Mouse (Mus musculus): ENCODE results near the gene Dpy19l1. TPM values are rescaled to one million over a fixed set of nuclear protein-coding genes. Genes with fewer than 3 reads are reported as not detected.

The Dpy19l1 gene
- polyA plus RNA-seq, 1 experiment from 2014 or later = 16.8 TPM

GRCm38 (mm10) chr9:24466649-24467048, 36.3 kb downstream of the Dpy19l1 start:
- Histone ChIP-seq H3K4me2 (replicated peaks) (no peak overlapping the region), H3K36me3 (no peaks in the 10 kb centered on the region), H3K4me3 (no peak overlapping the region), H3K9ac (no peak overlapping the region), H3K27me3 (no peaks in the 10 kb centered on the region), H3K27ac (no peak overlapping the region), H3K9me3 (no peaks in the 10 kb centered on the region), H3K4me1 (no peaks in the 10 kb centered on the region)
- WGBS = 100% methylated on average over 1 of the region's 1 CpGs
- no peak for ATAC-seq (ENCODE audit: insufficient number of reproducible peaks, insufficient read depth, low FRiP score, low TSS enrichment)

- Histone ChIP-seq H3K27me3 (no peaks in the 10 kb centered on the region), H3K36me3 (no peaks in the 10 kb centered on the region), H3K9ac (no peak overlapping the region), H3K4me3 (no peak overlapping the region), H3K4me1 (no peaks in the 10 kb centered on the region), H3K9me3 (no peaks in the 10 kb centered on the region), H3K4me2 (replicated peaks) (no peak overlapping the region), H3K27ac (no peak overlapping the region)
- ATAC-seq (ENCODE audit: insufficient number of reproducible peaks, insufficient read depth, low FRiP score, low TSS enrichment) = no peak
- 84% methylated on average over 9 of the region's 9 CpGs for WGBS
Observed at GRCm38 (mm10) chr9:24461379-24461961, 41.5 kb downstream of the Dpy19l1 start.

- Histone ChIP-seq H3K9ac (no peak overlapping the region), H3K9me3 (no peaks in the 10 kb centered on the region), H3K27me3 (no peaks in the 10 kb centered on the region), H3K4me1 (no peaks in the 10 kb centered on the region), H3K4me3 (no peak overlapping the region), H3K36me3 (no peaks in the 10 kb centered on the region), H3K27ac (no peak overlapping the region), H3K4me2 (replicated peaks) (no peak overlapping the region)
- ATAC-seq (ENCODE audit: insufficient number of reproducible peaks, insufficient read depth, low FRiP score, low TSS enrichment) = no peak
- 89% methylated on average over 12 of the region's 12 CpGs for WGBS
Observed at GRCm38 (mm10) chr9:24453833-24454232, 49.1 kb downstream of the Dpy19l1 start.

- Histone ChIP-seq H3K36me3 (peaks cover 4% of the 10 kb centered on the region; the same call in 1 of the 2 replicates), H3K4me2 (replicated peaks) (no peak overlapping the region), H3K27ac (no peak overlapping the region), H3K4me1 (no peaks in the 10 kb centered on the region), H3K4me3 (no peak overlapping the region), H3K27me3 (no peaks in the 10 kb centered on the region), H3K9me3 (no peaks in the 10 kb centered on the region), H3K9ac (no peak overlapping the region)
- WGBS = 82% methylated on average over 3 of the region's 3 CpGs
- ATAC-seq (ENCODE audit: insufficient number of reproducible peaks, insufficient read depth, low FRiP score, low TSS enrichment) = no peak
Observed at GRCm38 (mm10) chr9:24450976-24451375, 52.0 kb downstream of the Dpy19l1 start.

- no peaks in the 10 kb centered on the region for H3K9me3 ChIP-seq
- no peaks in the 10 kb centered on the region for H3K27me3 ChIP-seq
- H3K4me3 ChIP-seq = no peak overlapping the region
- H3K4me2 ChIP-seq (replicated peaks) = no peak overlapping the region
- H3K27ac ChIP-seq = no peak overlapping the region
- H3K4me1 ChIP-seq = no peaks in the 10 kb centered on the region
- 80% methylated on average over 7 of the region's 7 CpGs for WGBS
- H3K9ac ChIP-seq = no peak overlapping the region
- ATAC-seq (ENCODE audit: insufficient number of reproducible peaks, insufficient read depth, low FRiP score, low TSS enrichment) = no peak
- H3K36me3 ChIP-seq = peaks cover 4% of the 10 kb centered on the region; the same call in 1 of the 2 replicates
Observed at GRCm38 (mm10) chr9:24450524-24450923, 52.4 kb downstream of the Dpy19l1 start.

GRCm38 (mm10) chr9:24434901-24435300, 68.0 kb downstream of the Dpy19l1 start:
- no peak for ATAC-seq (ENCODE audit: insufficient number of reproducible peaks, insufficient read depth, low FRiP score, low TSS enrichment)
- no peak overlapping the region for H3K9ac ChIP-seq
- H3K9me3 ChIP-seq = no peaks in the 10 kb centered on the region
- H3K4me3 ChIP-seq = no peak overlapping the region
- H3K27me3 ChIP-seq = no peaks in the 10 kb centered on the region
- 0 out of 2 replicates have a peak, but pooled peaks cover 2% of the 10 kb centered on the region for H3K36me3 ChIP-seq
- WGBS = 84% methylated on average over 2 of the region's 2 CpGs
- no peak overlapping the region for H3K27ac ChIP-seq
- H3K4me1 ChIP-seq = no peaks in the 10 kb centered on the region
- H3K4me2 ChIP-seq (replicated peaks) = no peak overlapping the region

GRCm38 (mm10) chr9:24429721-24430120, 73.2 kb downstream of the Dpy19l1 start:
- Histone ChIP-seq H3K9me3 (no peaks in the 10 kb centered on the region), H3K27ac (no peak overlapping the region), H3K36me3 (peaks cover 2% of the 10 kb centered on the region; the same call in 1 of the 2 replicates), H3K4me1 (no peaks in the 10 kb centered on the region), H3K9ac (no peak overlapping the region), H3K27me3 (no peaks in the 10 kb centered on the region), H3K4me2 (replicated peaks) (no peak overlapping the region), H3K4me3 (no peak overlapping the region)
- no peak for ATAC-seq (ENCODE audit: insufficient number of reproducible peaks, insufficient read depth, low FRiP score, low TSS enrichment)

- no peaks in the 10 kb centered on the region for H3K4me1 ChIP-seq
- H3K9ac ChIP-seq = no peak overlapping the region
- no peak overlapping the region for H3K4me3 ChIP-seq
- H3K36me3 ChIP-seq = peaks cover 13% of the 10 kb centered on the region; the same call in 1 of the 2 replicates
- ATAC-seq (ENCODE audit: insufficient number of reproducible peaks, insufficient read depth, low FRiP score, low TSS enrichment) = no peak
- H3K9me3 ChIP-seq = no peaks in the 10 kb centered on the region
- H3K4me2 ChIP-seq (replicated peaks) = no peak overlapping the region
- H3K27me3 ChIP-seq = no peaks in the 10 kb centered on the region
- 78% methylated on average over 1 of the region's 1 CpGs for whole genome bisulfite sequencing
- no peak overlapping the region for H3K27ac ChIP-seq
Observed at GRCm38 (mm10) chr9:24425679-24426078, 77.3 kb downstream of the Dpy19l1 start.

GRCm38 (mm10) chr9:24423241-24423640, 79.7 kb downstream of the Dpy19l1 start:
- WGBS = 96% methylated on average over 8 of the region's 8 CpGs

GRCm38 (mm10) chr9:24421888-24422287, 81.1 kb downstream of the Dpy19l1 start:
- no peaks in the 10 kb centered on the region for H3K9me3 ChIP-seq
- H3K4me3 ChIP-seq = no peak overlapping the region
- H3K27ac ChIP-seq = no peak overlapping the region
- peaks cover 22% of the 10 kb centered on the region for H3K36me3 ChIP-seq
- H3K27me3 ChIP-seq = no peaks in the 10 kb centered on the region
- H3K4me1 ChIP-seq = no peaks in the 10 kb centered on the region
- WGBS = 90% methylated on average over 1 of the region's 1 CpGs
- ATAC-seq (ENCODE audit: insufficient number of reproducible peaks, insufficient read depth, low FRiP score, low TSS enrichment) = no peak
- no peak overlapping the region for H3K9ac ChIP-seq
- no peak overlapping the region for H3K4me2 ChIP-seq (replicated peaks)

More at GRCm38 (mm10) chr9:24423241-24423640, 79.7 kb downstream of the Dpy19l1 start:
- Histone ChIP-seq H3K4me2 (replicated peaks) (no peak overlapping the region), H3K4me3 (no peak overlapping the region), H3K27ac (no peak overlapping the region), H3K9ac (no peak overlapping the region), H3K9me3 (no peaks in the 10 kb centered on the region), H3K4me1 (no peaks in the 10 kb centered on the region), H3K27me3 (no peaks in the 10 kb centered on the region), H3K36me3 (peaks cover 21% of the 10 kb centered on the region)
- ATAC-seq (ENCODE audit: insufficient number of reproducible peaks, insufficient read depth, low FRiP score, low TSS enrichment) = no peak

- Histone ChIP-seq H3K9me3 (no peaks in the 10 kb centered on the region), H3K4me2 (replicated peaks) (no peak overlapping the region), H3K27ac (no peak overlapping the region), H3K36me3 (peaks cover 22% of the 10 kb centered on the region), H3K4me3 (no peak overlapping the region), H3K27me3 (no peaks in the 10 kb centered on the region), H3K9ac (no peak overlapping the region), H3K4me1 (no peaks in the 10 kb centered on the region)
- ATAC-seq (ENCODE audit: insufficient number of reproducible peaks, insufficient read depth, low FRiP score, low TSS enrichment) = no peak
- 91% methylated on average over 3 of the region's 3 CpGs for WGBS
Observed at GRCm38 (mm10) chr9:24421221-24421620, 81.7 kb downstream of the Dpy19l1 start.

GRCm38 (mm10) chr9:24420144-24420543, 82.8 kb downstream of the Dpy19l1 start:
- H3K36me3 ChIP-seq = peaks cover 22% of the 10 kb centered on the region
- 91% methylated on average over 4 of the region's 4 CpGs for WGBS
- no peaks in the 10 kb centered on the region for H3K4me1 ChIP-seq
- no peak overlapping the region for H3K4me3 ChIP-seq
- H3K4me2 ChIP-seq (replicated peaks) = no peak overlapping the region
- no peak overlapping the region for H3K27ac ChIP-seq
- no peaks in the 10 kb centered on the region for H3K9me3 ChIP-seq
- no peak overlapping the region for H3K9ac ChIP-seq
- no peak for ATAC-seq (ENCODE audit: insufficient number of reproducible peaks, insufficient read depth, low FRiP score, low TSS enrichment)
- no peaks in the 10 kb centered on the region for H3K27me3 ChIP-seq

Data from embryonic facial prominence, embryonic 12.5 days (tissue).